Mouse (Mus musculus) splenic B cell, adult 2 months (primary cell): ENCODE measurements at regions not wholly inside any gene's neighbourhood (a gene's known extent, or its start where the extent isn't known, plus 50 kb on each side); places are given as distances from the start of the nearest gene placed in this dataset.
A peak's percentile ranks its signal among the peaks of the same experiment; 100 is the strongest.

Experiments
- DNase-seq: peaks from one replicate; pipeline ENCODE4 v3.0.0-alpha.2; 2011; ENCODE audit warnings: low read depth, low spot score
- H3K27me3 ChIP-seq: 2 replicates; pipeline ENCODE4 v1.6.1; 2012; ENCODE audit warnings: mild to moderate bottlenecking, low read length, moderate library complexity, mixed read lengths; ENCODE audit not compliant: control insufficient read depth, poor library complexity, insufficient read depth, severe bottlenecking
- H3K36me3 ChIP-seq: 2 replicates; pipeline ENCODE4 v1.6.1; 2012; ENCODE audit warnings: mild to moderate bottlenecking, low read length, moderate library complexity, mixed read lengths; ENCODE audit not compliant: control insufficient read depth, poor library complexity, insufficient read depth, severe bottlenecking

GRCm38 (mm10) chr7:106350156-106350788 lies 135.1 kb upstream of the Gvin1 start:
- Histone ChIP-seq H3K36me3 (no peaks in the 10 kb centered on the region), H3K27me3 (no peaks in the 10 kb centered on the region)
- DNase-seq = peak; percentile 37
